Mouse (Mus musculus): Measurements from ENCODE around the gene Gm21860. TPM values are rescaled to one million over a fixed set of nuclear protein-coding genes. Genes with fewer than 3 reads are reported as not detected.
"Not testable (repeated sequence)": the region's sequence is repeated elsewhere in the genome, so short reads cannot be mapped to it uniquely, and the experiment has no call there.

Gm21860 gene
- polyA plus RNA-seq, 1 experiment, result not detected

- H3K4me3 ChIP-seq (replicated peaks); H3K9me3 ChIP-seq; H3K36me3 ChIP-seq (replicated peaks; ENCODE audit: low read length); H3K27me3 ChIP-seq (replicated peaks); H3K4me1 ChIP-seq: not testable (repeated sequence)
Observed at GRCm38 (mm10) chrY:90725701-90726451, 28.7 kb downstream of the Gm21860 start.

GRCm38 (mm10) chrY:90725166-90725565 lies 29.5 kb downstream of the Gm21860 start:
- not testable (repeated sequence) for H3K9me3 ChIP-seq; H3K27me3 ChIP-seq (replicated peaks); H3K36me3 ChIP-seq (replicated peaks; ENCODE audit: low read length); H3K4me3 ChIP-seq (replicated peaks); H3K4me1 ChIP-seq

GRCm38 (mm10) chrY:90724014-90724709 lies 30.5 kb downstream of the Gm21860 start:
- not testable (repeated sequence) for H3K36me3 ChIP-seq (replicated peaks; ENCODE audit: low read length); H3K9me3 ChIP-seq; H3K4me3 ChIP-seq (replicated peaks); H3K27me3 ChIP-seq (replicated peaks); H3K4me1 ChIP-seq

- H3K4me1 ChIP-seq; H3K4me3 ChIP-seq (replicated peaks); H3K36me3 ChIP-seq (replicated peaks; ENCODE audit: low read length); H3K9me3 ChIP-seq; H3K27me3 ChIP-seq (replicated peaks): not testable (repeated sequence)
Observed at GRCm38 (mm10) chrY:90723336-90723987, 31.2 kb downstream of the Gm21860 start.

- H3K36me3 ChIP-seq (replicated peaks; ENCODE audit: low read length); H3K4me1 ChIP-seq; H3K9me3 ChIP-seq; H3K4me3 ChIP-seq (replicated peaks); H3K27me3 ChIP-seq (replicated peaks): not testable (repeated sequence)
Observed at GRCm38 (mm10) chrY:90720505-90720904, 34.1 kb downstream of the Gm21860 start.

- not testable (repeated sequence) for H3K4me1 ChIP-seq; H3K27me3 ChIP-seq (replicated peaks); H3K9me3 ChIP-seq; H3K36me3 ChIP-seq (replicated peaks; ENCODE audit: low read length); H3K4me3 ChIP-seq (replicated peaks)
Observed at GRCm38 (mm10) chrY:90719403-90720232, 35.0 kb downstream of the Gm21860 start.

GRCm38 (mm10) chrY:90718583-90719402 lies 35.8 kb downstream of the Gm21860 start:
- H3K27me3 ChIP-seq (replicated peaks); H3K9me3 ChIP-seq; H3K36me3 ChIP-seq (replicated peaks; ENCODE audit: low read length); H3K4me1 ChIP-seq; H3K4me3 ChIP-seq (replicated peaks): not testable (repeated sequence)

- not testable (repeated sequence) for H3K36me3 ChIP-seq (replicated peaks; ENCODE audit: low read length); H3K4me3 ChIP-seq (replicated peaks); H3K4me1 ChIP-seq; H3K27me3 ChIP-seq (replicated peaks); H3K9me3 ChIP-seq
Observed at GRCm38 (mm10) chrY:90718021-90718420, 36.6 kb downstream of the Gm21860 start.

- not testable (repeated sequence) for H3K4me3 ChIP-seq (replicated peaks); H3K27me3 ChIP-seq (replicated peaks); H3K4me1 ChIP-seq; H3K9me3 ChIP-seq; H3K36me3 ChIP-seq (replicated peaks; ENCODE audit: low read length)
Observed at GRCm38 (mm10) chrY:90717496-90717895, 37.1 kb downstream of the Gm21860 start.

Other genes starting within 250 kb of the Gm21860 start
- not detected in 2 replicates for gene Gm47283, start 29.9 kb upstream of the Gm21860 start, polyA plus RNA-seq (2012; ENCODE audit: insufficient read depth, low replicate concordance)
- gene Gm21748, start 84.4 kb upstream of the Gm21860 start, polyA plus RNA-seq (2012; ENCODE audit: insufficient read depth, low replicate concordance), result not detected in 2 replicates

Data from megakaryocyte, embryonic 14.5 days (primary cell).